Mouse (Mus musculus) heart, adult 18-20 months (tissue): ENCODE data around the gene Tbc1d30. TPM values are rescaled to one million over a fixed set of nuclear protein-coding genes. Genes with fewer than 3 reads are reported as not detected.
A peak's percentile ranks its signal among the peaks of the same experiment; 100 is the strongest.

ENCODE experiments used
- DNase-seq, 2 experiments: peaks; one replicate each; pipeline ENCODE4 v3.0.0; 2021 to 2022; ENCODE audit warnings: mixed read lengths in 1 of 2
- total RNA-seq, 2 experiments: library from RNA; stranded (reverse); gene quantifications; 2 replicates each; pipeline ENCODE4 v1.2.3; 2021

The Tbc1d30 gene
- total RNA-seq, 2 experiments from 2014 or later = 2.1 to 2.3 TPM

- DNase-seq = no peak
Measured at GRCm38 (mm10) chr10:121313049-121313448, 38.0 kb downstream of the Tbc1d30 start.

DNA sequence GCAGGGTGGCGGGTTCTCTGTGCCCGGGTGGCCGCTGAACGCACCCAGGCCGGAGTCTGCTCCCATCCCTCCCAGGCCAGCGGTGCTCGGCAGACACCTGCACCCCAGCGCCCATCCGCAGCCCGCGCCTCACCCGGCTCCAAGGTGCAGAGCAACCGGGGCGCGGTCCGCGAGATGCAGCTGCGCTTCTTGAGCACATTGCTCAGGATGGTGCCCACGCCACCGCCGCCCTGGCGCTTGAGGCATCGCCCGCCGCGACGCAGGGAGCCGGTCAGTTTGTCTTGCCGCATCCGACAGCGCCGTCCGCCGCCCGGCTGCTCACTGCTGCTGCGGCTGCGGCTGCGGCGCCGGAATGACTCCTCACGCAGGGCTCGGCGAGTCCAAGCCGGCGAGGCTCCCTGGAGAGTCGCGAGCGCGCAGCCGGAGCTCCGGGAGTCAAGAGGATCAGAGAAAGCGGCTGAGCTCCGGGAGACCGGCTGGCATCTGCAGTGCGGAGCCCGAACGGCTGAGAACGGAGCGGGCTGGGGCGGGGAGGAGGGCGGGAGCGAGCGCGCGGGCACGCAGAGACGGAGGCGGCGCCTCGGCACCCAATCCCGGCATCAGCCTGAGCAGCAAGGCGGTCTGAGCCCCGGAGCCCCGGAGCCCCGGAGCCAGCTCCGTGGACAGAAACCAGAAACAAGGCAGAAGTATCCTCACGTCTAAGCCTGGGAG lies 40.4 kb downstream of the Tbc1d30 start:
- DNase-seq = peak; percentile 68 to 75

DNA sequence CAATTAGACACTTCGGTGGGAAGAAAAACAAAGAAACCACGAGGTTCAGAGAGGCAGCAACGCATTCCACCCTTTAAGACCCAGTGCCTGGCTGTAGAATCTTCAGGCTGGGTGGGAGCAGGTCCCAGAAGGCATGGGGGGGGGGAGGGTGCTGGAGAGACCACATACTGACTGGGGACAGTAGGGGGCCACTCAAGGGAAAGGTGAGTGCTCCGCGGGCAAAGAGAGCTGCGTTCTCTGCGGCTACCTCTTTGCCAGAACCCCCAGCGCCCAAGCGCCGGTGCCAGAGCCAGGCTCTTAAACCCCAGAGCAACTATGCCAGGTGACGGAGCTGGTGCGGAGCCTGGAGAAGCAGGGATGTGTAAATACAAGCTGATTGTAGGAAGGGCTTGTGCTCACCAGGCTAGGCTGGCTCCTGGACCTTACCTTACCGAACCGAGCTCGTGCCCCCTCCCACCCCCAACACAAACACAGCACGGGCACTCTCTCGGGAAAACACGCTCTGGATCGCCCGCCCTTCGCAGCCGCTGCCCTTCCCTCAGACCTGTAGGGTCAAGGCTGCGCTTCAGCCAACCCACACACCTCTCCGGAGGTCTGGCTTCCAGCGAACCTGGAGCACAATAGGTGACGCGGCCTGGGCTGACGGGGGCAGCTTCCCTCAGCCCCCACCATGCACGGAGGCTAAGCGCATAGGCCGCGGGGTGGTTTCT lies 41.1 kb downstream of the Tbc1d30 start:
- DNase-seq = no peak

DNA sequence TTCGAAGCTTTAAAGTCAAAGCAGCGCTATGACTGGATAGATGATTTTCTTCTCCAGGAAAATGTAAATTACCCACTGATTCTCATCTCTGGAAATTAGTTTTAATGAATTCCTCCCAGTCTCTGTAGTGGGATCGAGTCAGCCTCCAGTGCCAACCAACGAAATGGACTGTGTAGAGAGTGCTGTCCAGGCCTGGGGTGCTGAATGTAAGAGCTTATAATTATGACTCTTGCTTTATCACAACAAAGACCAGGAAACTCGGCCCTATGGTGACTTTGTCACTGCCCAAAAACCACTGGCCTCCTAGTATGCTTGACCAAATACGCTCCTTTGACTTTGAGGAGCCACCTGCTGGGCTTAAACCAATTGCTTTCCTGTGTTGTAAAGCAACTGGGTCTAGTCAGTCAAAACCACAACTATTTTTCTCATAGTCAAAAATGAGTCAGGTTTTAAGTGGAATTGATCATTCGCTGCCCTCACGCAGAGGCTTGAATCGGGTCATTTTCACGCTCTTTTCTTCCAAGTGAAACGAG lies 41.9 kb downstream of the Tbc1d30 start:
- no peak for DNase-seq

DNA sequence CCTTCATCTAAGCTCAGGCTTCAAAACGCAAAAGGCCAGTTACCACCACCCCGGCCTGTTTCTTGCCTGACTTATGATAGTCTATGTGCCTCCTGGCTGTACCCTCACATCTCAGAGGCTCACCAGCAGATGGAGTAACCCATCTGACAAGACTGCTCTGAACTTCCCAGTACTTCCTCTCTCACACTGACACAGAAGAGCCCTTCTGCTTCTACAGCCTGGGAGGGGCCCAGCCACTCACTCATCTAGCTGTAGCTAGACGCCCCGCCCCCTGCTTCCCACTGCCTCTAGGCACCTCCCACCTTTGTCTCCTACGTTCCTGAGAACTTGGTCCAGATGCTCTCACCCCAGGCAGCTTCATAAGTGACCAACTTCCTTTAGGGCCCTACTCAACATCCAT lies 45.6 kb downstream of the Tbc1d30 start:
- DNase-seq = peak in 1 of 2 experiments; percentile 44

- no peak for DNase-seq
Measured at GRCm38 (mm10) chr10:121303559-121303958, 47.5 kb downstream of the Tbc1d30 start.

GRCm38 (mm10) chr10:121301868-121302267 lies 49.2 kb downstream of the Tbc1d30 start:
- DNase-seq = no peak

DNA sequence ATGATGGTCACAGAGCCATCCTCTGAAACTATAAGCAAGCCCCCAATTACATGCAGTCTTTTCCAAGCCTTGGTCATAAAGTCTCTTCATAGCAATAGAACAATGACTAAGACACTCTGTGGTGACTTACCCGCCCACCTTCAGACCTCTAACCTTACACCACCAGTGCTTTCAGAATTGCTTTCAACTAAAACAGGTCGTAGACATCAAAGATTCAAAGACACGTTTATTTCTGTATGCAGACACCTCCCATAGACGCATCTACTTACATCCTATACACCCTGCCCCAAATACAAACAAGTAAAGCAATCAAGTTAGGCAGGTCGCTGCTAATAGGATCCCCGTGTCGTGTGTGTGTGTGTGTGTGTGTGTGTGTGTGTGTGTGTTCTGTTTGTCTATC lies 50.4 kb downstream of the Tbc1d30 start:
- no peak for DNase-seq

GRCm38 (mm10) chr10:121297054-121297701 lies 53.9 kb downstream of the Tbc1d30 start:
- peak; percentile 67 to 72 for DNase-seq

DNA sequence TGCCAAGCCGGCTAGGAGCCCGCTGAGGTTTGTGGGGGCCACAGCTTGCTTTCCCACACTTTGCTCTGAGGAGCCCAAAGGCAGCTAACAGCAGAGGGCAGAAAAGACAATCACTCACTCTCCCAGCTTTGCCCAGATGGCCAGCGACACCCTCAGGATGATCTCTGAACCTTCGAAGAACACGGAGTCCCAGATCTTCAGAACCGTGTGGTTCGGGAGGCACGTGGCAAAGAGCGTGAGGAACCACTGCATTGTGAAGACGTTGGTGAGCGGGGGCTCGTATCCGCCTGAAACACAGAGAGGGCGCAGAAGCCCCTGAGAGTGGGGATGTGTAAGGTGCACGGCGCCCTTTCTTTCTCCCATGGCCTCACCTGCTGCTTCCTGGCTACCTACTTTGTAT lies 56.6 kb downstream of the Tbc1d30 start:
- no peak for DNase-seq

- DNase-seq = no peak
Measured at GRCm38 (mm10) chr10:121293829-121294228, 57.2 kb downstream of the Tbc1d30 start.

GRCm38 (mm10) chr10:121291272-121291917 lies 59.7 kb downstream of the Tbc1d30 start:
- DNase-seq = no peak

GRCm38 (mm10) chr10:121290682-121291078 lies 60.4 kb downstream of the Tbc1d30 start:
- no peak for DNase-seq

- peak in 1 of 2 experiments; percentile 20 for DNase-seq
Measured at GRCm38 (mm10) chr10:121289970-121290681, 61.0 kb downstream of the Tbc1d30 start.

DNA sequence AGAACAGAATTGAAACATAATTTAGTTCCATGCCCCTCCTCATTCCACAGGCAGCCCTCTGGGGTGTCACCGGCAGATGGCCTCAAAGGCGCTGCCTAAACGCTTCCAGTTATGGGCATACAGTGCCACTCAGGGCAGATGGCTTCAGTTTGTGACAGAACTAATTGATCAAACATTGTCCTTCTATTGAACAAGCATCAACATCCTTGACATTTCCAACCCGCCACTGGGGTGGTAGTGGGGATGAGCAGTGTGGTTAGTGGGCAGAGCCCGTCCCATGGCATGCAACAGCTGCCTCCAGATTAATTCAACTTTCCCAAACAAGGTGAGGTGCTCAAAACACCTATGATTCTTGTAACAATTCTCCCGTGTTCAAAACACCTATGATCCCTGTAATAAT lies 68.2 kb downstream of the Tbc1d30 start:
- DNase-seq = no peak

DNA sequence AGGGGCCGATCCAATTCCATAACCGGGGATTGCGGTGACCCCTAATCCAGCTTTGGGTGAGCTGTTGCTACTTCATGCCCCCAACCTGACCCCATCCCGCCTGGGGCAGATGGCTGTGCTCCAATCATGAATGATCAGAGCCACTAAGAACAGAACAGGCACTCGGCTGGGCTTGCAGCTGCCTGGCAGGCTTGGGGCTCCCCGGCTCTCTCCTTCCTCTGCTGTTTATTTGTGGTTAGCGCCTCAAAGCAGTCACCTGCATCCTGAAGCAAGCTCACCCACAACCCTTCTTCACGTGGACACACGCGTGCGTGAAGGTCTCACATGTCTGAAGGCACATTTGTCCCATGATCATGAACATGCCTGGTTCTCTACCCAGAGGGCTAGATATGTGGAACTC lies 68.6 kb downstream of the Tbc1d30 start:
- no peak for DNase-seq

DNA sequence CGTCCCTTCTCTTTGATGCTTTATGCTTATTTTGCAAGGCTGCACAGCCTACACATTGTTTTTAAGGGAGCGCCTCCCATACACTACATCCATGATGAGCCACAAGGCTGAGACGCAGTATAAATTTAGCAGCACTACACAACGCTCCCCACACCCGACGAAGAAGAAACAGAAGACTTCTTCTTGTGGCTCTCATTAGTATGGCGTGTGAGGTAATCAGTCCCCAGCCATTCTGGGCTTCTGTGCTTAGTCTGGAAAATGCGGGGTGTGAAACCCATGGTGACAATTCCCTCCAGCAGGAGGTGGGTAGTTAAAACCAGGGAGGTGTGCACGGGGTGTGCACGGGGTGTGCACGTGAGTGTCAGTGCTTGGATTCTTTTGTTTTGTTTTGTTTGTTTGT lies 70.1 kb downstream of the Tbc1d30 start:
- no peak for DNase-seq

DNA sequence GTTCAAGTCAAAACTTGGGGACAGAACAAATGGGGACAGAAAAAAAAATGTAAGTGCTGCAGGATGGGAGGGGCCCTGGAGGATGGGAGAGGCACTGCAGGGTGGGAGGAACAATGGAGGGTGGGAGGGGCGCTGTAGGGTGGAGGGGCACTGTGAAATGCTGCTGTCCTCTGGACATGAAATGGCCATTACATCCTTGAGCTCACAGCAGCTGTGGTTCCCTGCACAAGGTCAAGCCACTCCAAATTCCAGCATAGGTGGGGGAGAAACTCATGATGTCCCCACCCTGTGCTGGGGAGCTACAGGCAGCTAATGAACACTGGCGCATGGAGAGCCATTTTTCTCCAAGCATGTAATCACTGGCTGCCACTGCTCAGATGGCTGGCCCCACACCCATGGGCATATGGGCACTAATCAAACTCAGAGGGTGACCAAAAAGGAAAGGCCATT lies 74.0 kb downstream of the Tbc1d30 start:
- DNase-seq = no peak

DNA sequence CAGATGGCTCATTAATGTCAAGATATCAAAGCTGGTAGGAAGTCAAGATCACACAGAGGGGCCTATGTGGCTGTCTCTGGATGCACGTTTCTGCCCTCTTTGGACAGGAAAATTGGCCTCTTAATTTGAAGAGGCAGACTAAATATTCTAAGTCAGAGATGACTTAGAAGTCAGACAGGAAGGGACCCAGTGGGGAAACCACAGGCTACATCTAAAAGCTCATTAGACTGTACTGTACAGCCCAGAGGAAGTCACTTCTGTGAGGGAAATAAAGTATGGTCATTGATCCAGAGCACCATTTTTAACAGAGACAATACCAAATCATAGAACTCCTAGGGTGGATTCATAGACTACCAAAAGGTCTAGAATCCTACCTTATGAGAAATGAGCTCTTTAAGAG lies 76.1 kb downstream of the Tbc1d30 start:
- no peak for DNase-seq

DNA sequence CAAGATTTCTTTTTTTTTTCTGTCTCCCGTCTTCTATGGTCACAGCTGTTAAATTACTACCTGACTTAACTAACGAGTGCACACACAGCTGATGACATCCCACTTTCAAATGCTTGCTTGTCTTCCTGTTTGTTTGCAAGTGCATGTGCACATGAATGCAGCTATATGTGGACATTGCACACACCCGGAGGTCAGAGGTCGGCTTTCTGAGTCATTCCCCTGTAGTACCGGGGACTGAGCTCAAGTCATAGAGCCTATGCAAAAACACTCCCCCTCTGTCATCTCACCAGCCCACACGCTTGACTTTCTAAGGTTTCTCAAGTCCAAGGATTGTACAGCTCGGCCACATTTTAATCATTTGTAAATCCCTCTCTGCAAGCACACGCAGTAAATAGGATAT lies 80.1 kb downstream of the Tbc1d30 start:
- DNase-seq = no peak

- no peak for DNase-seq
Measured at GRCm38 (mm10) chr10:121268771-121269170, 82.3 kb downstream of the Tbc1d30 start.

GRCm38 (mm10) chr10:121264204-121264575 lies 86.9 kb downstream of the Tbc1d30 start:
- no peak for DNase-seq
